Mouse (Mus musculus) Patski (cell line): ENCODE data around the gene Gm42878. TPM values are rescaled to one million over a fixed set of nuclear protein-coding genes. Genes with fewer than 3 reads are reported as not detected.

Source experiments
- ATAC-seq: fragments of 100-300 bp; one replicate; pipeline ENCODE4 v1.8.0; 2021
- CTCF ChIA-PET: fragments of 350-600 bp; sonication (Branson Sonifier 250); formaldehyde crosslinking; loops from one replicate; lab custom pipeline; 2022; ENCODE audit warnings: inconsistent platforms; lab: Charles Lee
- POLR2A ChIA-PET: fragments of 350-600 bp; sonication (Branson Sonifier 250); formaldehyde crosslinking; loops from one replicate; lab custom pipeline; 2022; ENCODE audit warnings: antibody characterized with exemption, inconsistent platforms; lab: Charles Lee
- DNase-seq: peaks from one replicate; pipeline ENCODE4 v3.0.0-alpha.2; 2011; ENCODE audit warnings: low read depth, low spot score
- H3K27me3 ChIP-seq: fragments of 371-371 bp; one replicate; pipeline ENCODE4 v1.5.1; 2021
- CTCF ChIP-seq: fragments of 100-300 bp; IDR thresholded peaks from one replicate; pipeline ENCODE4 v1.5.1; 2021
- in situ Hi-C: fragments of 300-500 bp; cut with MboI; formaldehyde crosslinking; loops from 3 replicates; pipeline ENCODE4 v1.11.1; 2018; ENCODE audit warnings: low pct_unique_long_range_greater_than_20kb, mixed read lengths
- polyA plus RNA-seq: library from polyadenylated mRNA; unstranded; gene quantifications from one replicate; pipeline ENCODE4 v1.2.3, GENCODE M21; 2021

Gm42878 gene
- polyA plus RNA-seq = 0.19 TPM

DNA sequence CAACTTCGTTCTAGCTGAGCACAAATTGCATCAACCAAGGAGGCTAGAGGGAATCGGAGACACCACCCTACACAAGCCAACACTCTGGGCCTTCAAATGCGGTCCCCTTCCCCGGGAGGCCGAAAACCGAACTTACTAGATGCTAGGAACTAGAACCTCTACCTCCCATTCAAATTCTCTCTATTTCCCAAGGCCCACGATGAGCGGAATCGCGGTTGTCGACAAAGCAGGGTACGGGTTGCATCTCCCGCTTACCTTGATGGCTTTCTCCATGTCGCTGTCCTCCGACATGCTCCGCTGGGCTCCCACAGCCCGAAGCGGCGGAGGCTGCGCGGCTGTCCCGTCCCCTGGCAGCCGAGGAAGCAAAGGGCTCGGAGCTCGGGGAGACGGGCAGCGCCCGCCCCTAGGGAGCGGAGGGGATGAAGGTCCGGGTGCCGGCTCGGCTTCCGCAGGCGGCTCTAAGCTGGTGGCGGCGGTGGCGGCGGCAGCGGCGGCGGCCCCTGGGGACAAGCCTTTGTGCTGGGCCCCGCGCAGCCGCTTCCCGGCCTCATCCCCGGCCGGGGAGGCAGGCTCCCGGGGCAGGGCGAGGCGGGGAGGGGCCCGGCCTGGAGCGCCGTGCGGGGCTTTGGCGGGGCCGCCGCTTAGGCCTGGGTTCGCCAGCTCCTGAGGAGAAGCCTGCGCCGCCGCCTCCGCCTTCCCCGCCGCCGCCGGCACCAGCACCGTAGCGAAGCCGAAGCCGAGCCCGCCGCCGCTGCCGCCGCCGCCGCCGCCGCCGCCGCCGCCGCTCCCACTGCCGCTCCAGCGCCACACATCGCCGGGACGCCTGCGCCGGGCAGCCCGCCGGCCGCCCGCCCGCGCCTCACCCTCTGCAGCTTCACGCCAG is at the start of gene Gm42878, which contains the start of gene Adam1a:
TSS of gene Gm42878 (minus strand) at position 573 of the 883 bp plus-strand sequence.
TSS of gene Adam1a (minus strand) at position 573 of the 883 bp plus-strand sequence.
- CTCF ChIA-PET = interaction anchor here (1.5 kb wide), 1 partner anchor 42 kb away, joined by 4 read pairs; no protein-coding TSS in a partner anchor

GRCm38 (mm10) chr5:121594714-121595313 is 49.5 kb upstream of the Gm42878 start:
- in situ Hi-C loops = loop anchor here (5.0 kb wide), 1 partner anchor 33 kb away; no protein-coding TSS in a partner anchor
- POLR2A ChIA-PET = interaction anchor here (0.9 kb wide), 1 partner anchor 23 kb away, joined by 3 read pairs; no protein-coding TSS in a partner anchor
- CTCF ChIA-PET = interaction anchor here (1.0 to 2.3 kb wide), 3 partner anchors 11 to 117 kb away, joined by 3 to 9 read pairs (median 4); no protein-coding TSS in a partner anchor
- DNase-seq (no peak), ATAC-seq (no peak)
- TF ChIP-seq CTCF = no peak
- H3K27me3 ChIP-seq = no peaks in the 10 kb centered on the region

More for the DNA sequence above, at the start of gene Gm42878, which contains the start of gene Adam1a:
- POLR2A ChIA-PET = interaction anchor here (0.8 kb wide), 1 partner anchor 48 kb away, joined by 3 read pairs; the partner anchor contains the start of gene Aldh2
- no peaks in the 10 kb centered on the region for H3K27me3 ChIP-seq
- in situ Hi-C loops = no loop called here
- ATAC-seq (peak; percentile 70), DNase-seq (no peak)
- TF ChIP-seq CTCF = no peak

GRCm38 (mm10) chr5:121593451-121594401 is 48.4 kb upstream of the Gm42878 start, which contains the start of gene Aldh2:
Gene Aldh2, minus strand, starts transcription at chr5:121593824.
- ATAC-seq (peak; percentile 77), DNase-seq (peak; percentile 46)
- CTCF ChIA-PET = interaction anchor here (0.9 to 2.3 kb wide), 8 partner anchors 9 to 116 kb away, joined by 3 to 9 read pairs (median 4); no protein-coding TSS in a partner anchor
- in situ Hi-C loops = no loop called here
- POLR2A ChIA-PET = interaction anchor here (1.4 to 1.5 kb wide), 2 partner anchors 9 to 48 kb away, joined by 3 to 5 read pairs; partner anchors contain the start of genes Adam1a and Gm42878
- H3K27me3 ChIP-seq = no peaks in the 10 kb centered on the region
- TF ChIP-seq CTCF = no peak

DNA sequence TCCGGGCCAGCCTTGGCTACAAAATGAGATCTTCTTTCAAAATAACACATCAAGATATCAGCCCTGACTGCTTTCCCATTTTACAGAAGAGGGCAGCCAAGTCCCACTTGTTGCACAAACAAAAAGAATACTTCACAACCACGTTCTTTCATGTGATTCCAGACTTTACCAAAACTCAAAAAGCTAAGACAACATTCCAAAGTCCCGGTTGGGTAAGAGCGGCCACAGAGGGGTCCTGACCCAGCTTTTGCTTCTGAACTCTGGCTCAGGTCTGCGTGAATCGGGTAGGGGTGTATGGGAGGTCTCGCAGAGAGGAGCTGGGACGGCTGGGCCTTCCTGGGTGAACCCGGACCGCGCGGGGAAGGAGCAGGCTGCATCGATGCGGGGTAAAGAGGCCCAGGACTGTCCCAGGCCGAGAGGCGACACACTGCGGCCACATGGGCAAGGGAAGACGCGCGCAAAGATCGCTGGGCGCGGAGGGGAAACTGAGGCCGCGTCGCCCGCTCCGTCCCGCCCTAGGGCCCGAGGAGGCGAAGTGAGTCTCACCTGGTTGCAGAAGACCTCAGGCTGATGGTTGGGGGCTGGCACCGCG is 47.6 kb upstream of the Gm42878 start:
- H3K27me3 ChIP-seq = no peaks in the 10 kb centered on the region
- no peak for DNase-seq
- no peak for TF ChIP-seq CTCF
- no peak for ATAC-seq
- CTCF ChIA-PET = interaction anchor here (0.8 to 2.0 kb wide), 6 partner anchors 8 to 115 kb away, joined by 3 to 7 read pairs (median 3); no protein-coding TSS in a partner anchor
- POLR2A ChIA-PET = interaction anchor here (0.6 to 1.5 kb wide), 3 partner anchors 8 to 470 kb away, joined by 3 to 5 read pairs (median 3); partner anchors contain the start of genes Adam1a and Gm42878
- in situ Hi-C loops = no loop called here

- no peak for TF ChIP-seq CTCF
- POLR2A ChIA-PET = interaction anchor here (0.6 to 1.5 kb wide), 5 partner anchors 7 to 470 kb away, joined by 3 to 5 read pairs (median 3); partner anchors contain the start of genes Adam1a and Gm42878
- CTCF ChIA-PET = interaction anchor here (0.8 to 2.0 kb wide), 6 partner anchors 8 to 114 kb away, joined by 3 to 7 read pairs (median 3); no protein-coding TSS in a partner anchor
- in situ Hi-C loops = no loop called here
- no peaks in the 10 kb centered on the region for H3K27me3 ChIP-seq
- ATAC-seq (no peak), DNase-seq (no peak)
Measured at GRCm38 (mm10) chr5:121592064-121592815, 47.0 kb upstream of the Gm42878 start.

- no peaks in the 10 kb centered on the region for H3K27me3 ChIP-seq
- ATAC-seq (no peak), DNase-seq (no peak)
- POLR2A ChIA-PET = interaction anchor here (1.3 kb wide), 1 partner anchor 8 kb away, joined by 3 read pairs; no protein-coding TSS in a partner anchor
- CTCF ChIA-PET = interaction anchor here (0.8 to 2.0 kb wide), 3 partner anchors 8 to 15 kb away, joined by 4 to 7 read pairs (median 5); no protein-coding TSS in a partner anchor
- in situ Hi-C loops = no loop called here
- no peak for TF ChIP-seq CTCF
Measured at GRCm38 (mm10) chr5:121591417-121592063, 46.3 kb upstream of the Gm42878 start.

GRCm38 (mm10) chr5:121589928-121590327 is 44.6 kb upstream of the Gm42878 start:
- CTCF ChIA-PET = interaction anchor here (1.1 to 1.6 kb wide), 3 partner anchors 10 to 26 kb away, joined by 3 to 6 read pairs (median 3); no protein-coding TSS in a partner anchor
- H3K27me3 ChIP-seq = no peaks in the 10 kb centered on the region
- in situ Hi-C loops = no loop called here
- POLR2A ChIA-PET = no interaction called here
- no peak for ATAC-seq
- DNase-seq = no peak
- no peak for TF ChIP-seq CTCF
